Mouse (Mus musculus) CH12.LX (cell line): ENCODE measurements around the gene Col6a6.

Source experiments
- CTCF ChIP-seq, 2 experiments: IDR thresholded peaks in 1 of 2; conservative IDR thresholded peaks in 1 of 2; 2 replicates each; pipeline ENCODE4 v1.5.1; 2011 to 2012; ENCODE audit warnings: low read depth in 2 of 2, low read length in 2 of 2, improper control_type of control experiment in 1 of 2, inconsistent platforms in 1 of 2, mild to moderate bottlenecking in 1 of 2, moderate library complexity in 1 of 2
- ELF1 ChIP-seq: IDR thresholded peaks from 2 replicates; pipeline ENCODE4 v1.6.1; 2014; ENCODE audit warnings: low read depth, mild to moderate bottlenecking, inconsistent platforms, low read length, improper control_type of control experiment
- EP300 ChIP-seq: IDR thresholded peaks from 2 replicates; pipeline ENCODE4 v1.6.1; 2011; ENCODE audit warnings: low read length, improper control_type of control experiment
- GABPA ChIP-seq: IDR thresholded peaks from 2 replicates; pipeline ENCODE4 v1.6.1; 2012; ENCODE audit warnings: low read depth, low read length, improper control_type of control experiment, inconsistent platforms; ENCODE audit not compliant: insufficient replicate concordance
- MAFK ChIP-seq: IDR thresholded peaks from 2 replicates; pipeline ENCODE4 v1.6.1; 2011; ENCODE audit warnings: low read length, improper control_type of control experiment; ENCODE audit not compliant: insufficient replicate concordance
- MEF2A ChIP-seq: IDR thresholded peaks from 2 replicates; pipeline ENCODE4 v1.6.1; 2014; ENCODE audit warnings: low read depth, mild to moderate bottlenecking, inconsistent platforms, low read length, improper control_type of control experiment, borderline replicate concordance
- MXI1 ChIP-seq: IDR thresholded peaks from 2 replicates; pipeline ENCODE4 v1.6.1; 2011; ENCODE audit warnings: mild to moderate bottlenecking, low read depth, low read length, improper control_type of control experiment
- POLR2A ChIP-seq: IDR thresholded peaks from 2 replicates; pipeline ENCODE4 v1.6.1; 2011; ENCODE audit warnings: low read depth, mild to moderate bottlenecking, improper control_type of control experiment, low read length
- SIN3A ChIP-seq: IDR thresholded peaks from 2 replicates; pipeline ENCODE4 v1.6.1; 2012; ENCODE audit warnings: low read length, improper control_type of control experiment, inconsistent platforms
- TCF12 ChIP-seq: IDR thresholded peaks from 2 replicates; pipeline ENCODE4 v1.6.1; 2014; ENCODE audit warnings: low read depth, mild to moderate bottlenecking, inconsistent platforms, low read length, improper control_type of control experiment
- USF1 ChIP-seq: IDR thresholded peaks from 2 replicates; pipeline ENCODE4 v1.6.1; 2014; ENCODE audit warnings: low read depth, mild to moderate bottlenecking, inconsistent platforms, low read length, improper control_type of control experiment
- ZMIZ1 ChIP-seq: IDR thresholded peaks from 2 replicates; pipeline ENCODE4 v1.6.1; 2012; ENCODE audit warnings: low read depth, mild to moderate bottlenecking, inconsistent platforms, low read length, improper control_type of control experiment
- ZNF384 ChIP-seq: IDR thresholded peaks from 2 replicates; pipeline ENCODE4 v1.6.1; 2012; ENCODE audit warnings: low read depth, low read length, improper control_type of control experiment, inconsistent platforms

DNA sequence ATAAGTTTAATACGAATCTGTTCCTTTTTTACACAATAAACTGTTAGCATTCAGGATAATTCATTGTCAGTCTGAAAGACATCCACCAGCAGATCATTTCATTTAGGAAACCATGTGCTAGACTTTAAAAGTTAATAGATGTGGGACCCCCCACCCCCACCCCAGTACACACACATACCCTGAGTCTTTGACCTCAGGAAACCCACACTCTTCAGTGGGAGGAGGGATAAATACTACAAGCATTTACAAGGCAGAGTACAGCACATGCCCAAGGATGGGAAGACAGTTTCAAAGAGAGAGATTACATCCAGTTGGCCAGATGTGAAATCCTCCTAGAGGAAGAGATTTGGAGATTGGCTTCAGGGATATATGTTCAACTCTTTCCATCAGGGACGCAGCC lies 87.5 kb downstream of the Col6a6 start:
- TF ChIP-seq ZMIZ1 (no peak), MXI1 (no peak), SIN3A (no peak), CTCF (conservative IDR thresholded peaks at IDR 0.05 in 1 of 2, IDR thresholded peaks at IDR 0.05 in 1 of 2; ENCODE audit: low read depth in 2 of 2, low read length in 2 of 2) (no peak), TCF12 (no peak), EP300 (no peak), POLR2A (no peak), USF1 (no peak), ELF1 (no peak), GABPA (no peak), MEF2A (no peak), ZNF384 (no peak), MAFK (no peak)
